Comparison of ENCODE assay signal across 20 mouse cellular contexts in the genomic region with DNA sequence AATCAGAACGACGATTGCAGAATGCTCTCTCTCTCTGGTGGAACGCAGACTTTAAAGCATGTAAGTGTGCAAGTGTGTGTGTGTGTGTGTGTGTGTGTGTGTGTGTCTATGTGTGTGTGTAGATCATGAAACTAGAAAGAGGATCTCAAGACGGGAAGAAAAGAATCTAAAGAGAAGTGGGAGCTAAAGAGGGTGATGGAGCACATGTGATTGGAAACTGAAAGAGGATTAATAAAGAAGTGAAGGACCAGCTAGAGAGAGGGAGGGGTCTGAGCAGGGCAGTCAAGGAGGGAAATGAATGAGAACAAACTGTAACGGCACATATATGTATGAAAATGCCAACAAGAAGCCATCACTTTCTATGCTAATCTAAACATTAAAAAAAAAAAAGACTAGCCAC.
DNase-seq lines count a peak whose midpoint lies in the region; ATAC-seq lines count a peak whose summit lies in the region.
"Had no signal": no experiment of that assay in that cellular context is flagged by ENCODE, and none has a peak within 500 bp of the region (broad histone marks: within the 10 kb centered on the region; RNA-seq: fewer than 3 reads in every experiment).

No protein-coding gene starts in this region.

- ATAC-seq in megakaryocyte, adult 5-6 weeks (ENCODE audit: poor library complexity, severe bottlenecking) = peak; percentile 81
- ATAC-seq: activated CD4-positive, CD25-positive, alpha-beta regulatory T cell, adult 4 months; forebrain, embryonic 15.5 days; hindbrain, embryonic 16.5 days; Patski had no signal

- DNase-seq in layer of hippocampus, adult 9-11 months = peak; percentile 21
- DNase-seq in layer of hippocampus, adult 8-10 months (ENCODE audit: low spot score in 2 of 2) = no peak
- peak; percentile 3 to 24 for DNase-seq in spleen, postnatal 36 days (ENCODE audit: low spot score in 2 of 2)
- no peak for DNase-seq in spleen, postnatal 10 days (ENCODE audit: low spot score in 2 of 2)
- DNase-seq in splenic B cell, adult 2 months (ENCODE audit: low read depth, low spot score) = peak; percentile 68
- DNase-seq in right cerebral cortex, postnatal 25 days = no peak
- DNase-seq in gastrocnemius, postnatal 10 days = no peak
- DNase-seq: adrenal gland, adult 2 months; adrenal gland, postnatal 25 days; cerebellum, adult 2 months; cerebellum, postnatal 10 days; heart, postnatal 4 days had no signal

- no peaks in the 10 kb centered on the region for H3K36me3 ChIP-seq in splenic B cell, adult 2 months (ENCODE audit: control insufficient read depth, insufficient read depth, low read length, poor library complexity, severe bottlenecking)
- H3K36me3 ChIP-seq: embryonic facial prominence, embryonic 12.5 days; forebrain, embryonic 15.5 days; heart, embryonic 13.5 days; hindbrain, embryonic 12.5 days had no signal

- no peaks in the 10 kb centered on the region for H3K27me3 ChIP-seq in splenic B cell, adult 2 months (ENCODE audit: control insufficient read depth, insufficient read depth, low read length, poor library complexity, severe bottlenecking)
- H3K27me3 ChIP-seq: embryonic facial prominence, embryonic 12.5 days; forebrain, embryonic 15.5 days; hindbrain, embryonic 12.5 days; Patski had no signal

Comparison
In these comparisons a context has a peak if more than half of its experiments do, and no peak if none do; other contexts are left out.
1. DNase-seq: peak in layer of hippocampus, adult 9-11 months (single experiment), spleen, postnatal 36 days (2 of 2) and splenic B cell, adult 2 months (single experiment); none in layer of hippocampus, adult 8-10 months (0 of 2), spleen, postnatal 10 days (0 of 2), right cerebral cortex, postnatal 25 days (single experiment) and gastrocnemius, postnatal 10 days (single experiment).